Mouse (Mus musculus) adipocyte (in vitro differentiated cells): Measurements from ENCODE around the gene Dusp8.

Experiments
- DNase-seq: peaks from one replicate; pipeline ENCODE4 v3.0.0-alpha.2; 2016; ENCODE audit warnings: low spot score

Gene Dusp8

DNA sequence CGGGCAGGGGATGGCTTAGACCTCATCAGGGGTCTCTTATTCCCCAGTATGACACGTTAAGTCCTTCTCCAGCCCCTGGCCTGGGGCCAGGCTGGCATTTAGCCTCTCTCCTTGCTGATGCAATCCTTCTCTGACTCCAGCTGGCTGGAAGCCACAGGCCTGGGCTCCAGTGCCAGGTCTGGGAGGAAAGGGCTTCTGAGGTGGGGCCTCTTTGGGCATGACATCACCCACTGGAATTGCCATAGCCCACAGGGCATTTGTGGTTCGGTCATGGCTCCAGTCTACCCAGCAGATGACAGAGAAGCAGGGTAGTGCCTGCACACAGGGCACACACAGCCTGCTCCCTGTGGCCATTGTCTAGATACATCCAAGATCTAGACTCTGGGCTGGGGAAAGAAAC lies 10.8 kb downstream of the Dusp8 start:
- DNase-seq = peak; percentile 88

- peak; percentile 26 for DNase-seq
These were observed 11.2 kb downstream of the Dusp8 start for GRCm38 (mm10) chr7:142084395-142084794.

DNA sequence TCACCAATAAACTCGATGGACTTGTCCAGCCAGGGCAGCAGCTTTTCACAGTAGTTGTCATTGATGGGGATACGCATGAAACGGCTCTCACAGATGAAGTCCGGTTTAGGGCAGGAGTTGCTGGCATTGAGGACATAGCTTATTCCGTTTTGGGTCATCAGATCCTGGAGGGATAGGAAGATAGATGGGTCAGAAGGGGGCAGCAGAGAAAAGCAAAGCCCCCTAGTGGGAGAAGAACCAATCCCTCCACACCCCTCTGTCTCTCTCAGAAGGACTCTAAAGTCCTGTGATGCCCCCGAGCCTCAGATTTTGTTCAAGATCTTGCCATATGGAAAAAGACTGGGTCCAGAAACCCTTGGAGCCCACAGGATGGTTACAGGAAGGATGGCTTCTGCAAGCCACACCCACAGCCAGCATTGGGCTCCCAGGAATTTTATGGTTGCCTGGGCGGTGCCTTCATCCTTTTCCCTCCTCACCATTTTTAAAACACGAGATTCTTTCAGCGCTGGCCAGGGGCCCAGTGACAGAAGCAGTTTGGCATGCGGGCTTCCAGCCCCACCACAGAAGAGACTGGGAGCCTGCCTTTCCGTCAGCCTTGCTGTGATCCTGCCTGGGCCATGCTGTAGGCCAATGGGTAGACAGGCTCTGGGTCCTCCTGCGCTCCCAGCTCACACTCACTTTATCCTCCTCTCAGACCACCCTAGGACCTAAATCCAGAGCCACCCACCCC lies 11.9 kb downstream of the Dusp8 start:
- DNase-seq = peak; percentile 5

DNA sequence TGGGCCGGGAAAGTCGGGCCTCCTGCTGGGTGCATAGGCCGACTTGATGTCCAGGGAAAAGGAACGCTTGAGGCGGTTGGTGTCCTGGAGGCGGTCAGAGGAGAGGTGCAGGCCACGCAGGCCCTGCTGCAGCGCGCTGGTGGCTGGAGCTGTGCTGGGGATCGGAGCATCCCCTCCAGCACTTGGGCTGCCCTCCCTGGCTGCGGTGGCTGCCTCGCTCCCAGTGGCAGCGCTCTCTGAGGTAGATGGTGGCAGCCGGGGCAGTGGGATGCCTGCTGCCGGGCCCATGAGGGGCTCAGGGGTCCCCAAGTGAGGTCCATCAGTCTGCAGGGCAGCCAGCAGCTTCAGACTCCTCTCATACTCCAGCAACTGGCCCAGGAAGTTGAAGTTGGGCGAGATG lies 13.0 kb downstream of the Dusp8 start:
- DNase-seq = no peak

DNA sequence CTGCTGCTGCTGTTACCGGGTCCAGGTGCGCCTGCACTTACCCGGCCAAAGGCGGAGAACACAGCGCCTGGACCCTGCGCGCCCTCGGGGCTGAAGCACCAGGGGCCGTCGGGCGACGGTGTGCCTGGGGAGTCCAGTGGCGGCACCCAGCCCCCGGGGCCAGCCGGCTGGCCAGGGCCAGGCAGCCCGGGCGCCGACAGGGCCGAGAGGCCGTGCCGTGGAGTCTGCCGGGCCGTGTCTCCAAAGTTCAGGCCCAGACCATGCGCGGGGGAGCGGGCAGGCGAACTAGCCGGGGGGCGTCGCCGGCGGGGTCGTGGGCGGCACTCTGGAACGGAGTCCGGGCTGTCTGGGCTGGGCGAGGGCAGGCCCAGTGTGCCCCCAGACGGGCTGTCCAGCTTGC lies 13.5 kb downstream of the Dusp8 start:
- DNase-seq = no peak

GRCm38 (mm10) chr7:142081736-142082135 lies 13.9 kb downstream of the Dusp8 start:
- no peak for DNase-seq

DNA sequence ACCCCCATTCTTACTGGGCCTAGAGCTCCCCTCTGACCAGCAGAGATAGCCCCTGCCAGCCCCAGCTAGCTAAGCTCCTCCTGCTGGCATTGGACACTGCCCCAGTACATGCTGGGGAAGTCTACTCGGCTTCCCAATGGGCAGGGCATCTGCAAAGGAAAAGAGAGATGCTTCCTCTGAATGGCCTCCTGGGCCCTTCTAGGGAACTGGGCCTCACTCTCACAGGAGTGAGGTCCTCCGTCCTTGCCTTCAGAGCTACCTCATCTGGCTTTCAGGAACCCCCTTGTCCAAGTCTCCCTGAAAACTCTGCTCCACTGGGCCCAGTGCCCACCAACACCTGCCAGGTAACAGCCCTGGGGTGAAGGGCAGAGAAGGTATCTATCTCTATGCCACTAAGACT lies 14.8 kb downstream of the Dusp8 start:
- DNase-seq = no peak

GRCm38 (mm10) chr7:142079365-142079764 lies 16.3 kb downstream of the Dusp8 start:
- no peak for DNase-seq

- no peak for DNase-seq
These were observed 18.5 kb downstream of the Dusp8 start for GRCm38 (mm10) chr7:142077138-142077537.

GRCm38 (mm10) chr7:142074146-142074886 lies 21.3 kb downstream of the Dusp8 start:
- DNase-seq = no peak

DNA sequence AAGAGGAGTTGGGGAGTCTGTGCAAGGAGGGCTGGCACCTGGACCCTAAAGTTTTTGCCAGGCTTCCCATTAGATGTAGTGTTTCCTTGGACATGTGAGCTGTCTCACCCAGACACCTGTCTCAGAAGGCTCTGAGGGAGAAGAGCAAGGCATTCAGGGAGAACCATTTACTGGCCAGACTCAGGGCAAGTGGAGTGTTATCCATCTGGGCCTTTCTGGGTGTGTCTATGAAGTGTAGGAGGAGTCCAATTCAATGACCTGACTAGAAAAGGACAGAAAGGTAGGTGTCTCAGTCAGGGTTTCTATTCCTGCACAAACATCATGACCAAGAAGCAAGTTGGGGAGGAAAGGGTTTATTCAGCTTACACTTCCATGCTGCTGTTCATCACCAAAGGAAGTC lies 23.9 kb downstream of the Dusp8 start:
- DNase-seq = no peak

GRCm38 (mm10) chr7:142071212-142071578 lies 24.4 kb downstream of the Dusp8 start:
- no peak for DNase-seq

DNA sequence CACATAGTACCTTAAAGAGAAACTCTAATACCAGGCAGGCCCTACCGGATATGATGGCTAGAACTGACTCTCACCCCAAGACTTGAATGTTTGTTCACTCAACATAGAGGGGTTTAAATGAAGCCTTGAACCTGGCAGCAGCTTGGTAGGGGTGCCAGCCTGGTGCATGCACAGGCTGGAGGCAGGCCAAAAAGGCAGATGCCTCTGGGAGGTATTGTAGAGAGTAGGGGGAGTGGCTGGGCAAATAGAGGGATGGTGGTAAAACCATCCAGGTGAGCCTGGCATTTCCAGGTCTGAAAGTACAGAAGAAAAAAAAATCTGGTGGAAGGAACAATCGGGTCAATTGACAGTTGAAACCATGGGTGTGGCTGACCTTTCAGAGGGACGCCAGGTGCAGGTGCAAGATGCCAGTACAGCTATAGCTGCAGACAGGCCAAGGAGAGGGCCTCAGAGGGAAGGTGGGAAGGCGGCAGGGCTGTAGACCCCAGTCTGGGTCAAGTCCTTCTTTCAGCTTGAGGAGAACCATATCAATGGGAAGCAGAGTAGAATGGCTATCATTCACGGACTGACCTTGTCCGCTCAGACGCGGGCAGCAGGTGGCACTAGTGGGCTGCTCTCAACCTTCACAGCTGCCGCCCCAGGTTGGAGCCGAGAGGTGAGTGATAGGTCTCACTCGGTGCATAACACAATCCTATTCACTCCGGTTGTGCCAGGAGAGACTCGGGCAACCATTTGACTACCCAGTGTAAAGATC lies 25.0 kb downstream of the Dusp8 start:
- peak; percentile 43 for DNase-seq

DNA sequence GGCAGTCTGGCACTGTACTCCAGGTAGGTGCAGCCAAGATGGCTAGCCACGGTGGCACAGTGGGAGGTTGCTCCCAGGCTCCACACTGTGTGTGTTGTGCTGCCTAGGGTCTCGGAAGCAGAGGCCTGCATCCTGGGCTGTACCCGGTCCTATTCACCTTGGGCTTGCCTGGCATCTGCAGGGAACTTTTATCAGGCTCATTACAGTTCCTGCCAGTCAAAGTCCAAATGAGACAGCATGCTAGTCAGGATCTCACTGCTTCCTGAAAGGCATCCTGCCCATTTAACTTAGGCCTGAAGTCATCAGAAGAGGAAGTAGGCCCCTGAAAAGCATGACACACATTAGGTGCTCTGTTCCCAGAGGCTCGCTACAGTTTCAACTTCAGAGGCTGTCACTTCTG lies 27.2 kb downstream of the Dusp8 start:
- no peak for DNase-seq

DNA sequence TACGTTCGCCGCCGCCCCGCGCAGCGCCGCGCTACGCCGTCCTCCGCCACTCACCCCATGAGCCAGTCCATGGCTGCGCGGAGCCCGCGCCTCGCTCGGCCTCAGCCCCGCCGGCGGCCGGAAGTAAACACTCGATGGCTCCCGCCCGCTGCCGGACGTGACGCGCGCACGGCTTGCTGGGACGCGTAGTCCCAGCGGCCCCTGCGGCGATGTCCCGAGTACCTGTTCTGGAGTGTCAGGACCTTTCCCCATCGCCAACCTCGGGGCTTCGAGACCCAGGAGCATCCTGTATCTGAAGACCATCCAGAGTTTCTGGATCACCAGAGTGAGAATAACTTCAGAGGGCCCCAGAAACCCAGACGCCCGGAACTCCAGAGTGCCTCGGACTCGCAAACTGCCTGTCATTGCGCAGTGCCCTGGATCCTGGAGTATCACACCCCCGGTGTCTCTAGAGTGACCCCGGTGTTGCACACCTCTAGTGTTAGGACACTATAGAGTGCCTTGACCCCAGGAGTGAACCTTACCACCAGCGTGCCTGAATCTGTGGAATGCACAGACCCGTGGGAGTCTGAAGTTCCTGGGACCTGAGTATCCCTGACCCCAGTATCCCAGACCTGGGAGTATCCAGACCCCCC lies 34.6 kb downstream of the Dusp8 start, which contains the start of gene Mob2:
Gene Mob2 (minus strand): TSS at position 135 of the 635 bp plus-strand sequence.
- peak; percentile 75 for DNase-seq

GRCm38 (mm10) chr7:142060185-142060930 lies 35.3 kb downstream of the Dusp8 start:
- DNase-seq = peak; percentile 20

- no peak for DNase-seq
These were observed 36.6 kb downstream of the Dusp8 start for GRCm38 (mm10) chr7:142059024-142059423.

- DNase-seq = peak; percentile 15
These were observed 38.5 kb downstream of the Dusp8 start for GRCm38 (mm10) chr7:142057121-142057520.

- DNase-seq = no peak
These were observed 39.0 kb downstream of the Dusp8 start for GRCm38 (mm10) chr7:142056601-142057061.

DNA sequence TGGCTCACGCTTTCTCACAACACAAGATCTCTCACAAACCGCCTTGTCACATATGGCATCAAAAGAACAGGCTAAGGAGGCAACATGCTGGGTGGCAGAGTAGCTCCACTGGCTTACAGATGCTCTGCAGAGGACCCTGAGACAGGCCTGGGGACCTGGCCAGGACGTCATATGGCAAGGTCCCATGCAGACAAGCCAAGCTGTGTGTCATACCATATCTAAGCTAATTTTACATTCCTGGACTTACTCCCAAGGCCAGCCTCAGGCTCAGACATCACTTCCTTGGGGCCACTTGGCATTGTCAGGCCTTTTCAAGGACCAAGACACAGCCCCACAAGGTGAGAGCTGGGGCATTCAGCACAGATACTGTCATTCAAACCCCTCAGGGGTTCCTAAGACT lies 40.2 kb downstream of the Dusp8 start:
- DNase-seq = no peak

DNA sequence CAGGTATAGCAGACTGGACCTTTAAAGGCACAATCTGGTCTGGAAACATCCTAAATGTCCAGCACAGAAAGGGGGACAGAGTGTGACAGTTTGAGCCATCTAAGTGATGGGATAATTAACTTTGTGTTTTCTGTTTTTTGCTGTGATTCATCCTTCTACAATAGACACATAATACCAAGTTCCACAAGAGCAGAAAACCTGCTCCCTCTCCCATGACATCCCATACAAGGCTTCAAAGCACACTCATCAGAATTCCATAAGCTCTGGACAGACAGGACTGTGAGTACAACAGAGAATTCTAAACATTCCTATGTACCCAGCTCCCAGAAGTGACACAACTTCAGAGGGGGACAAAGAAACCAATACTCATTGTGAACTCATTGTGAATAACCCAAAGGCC lies 45.1 kb downstream of the Dusp8 start:
- no peak for DNase-seq

- DNase-seq = no peak
These were observed 49.7 kb downstream of the Dusp8 start for GRCm38 (mm10) chr7:142045932-142046331.
